Mouse (Mus musculus) heart, adult 2 months (tissue): Measurements from ENCODE around the gene Pcnx. TPM values are rescaled to one million over a fixed set of nuclear protein-coding genes. Genes with fewer than 3 reads are reported as not detected.

Experiments
- DNase-seq, 2 experiments: peaks; one replicate each; pipeline ENCODE4 v3.0.0; 2021
- H3K27ac ChIP-seq: fragments of 200-600 bp; 2 replicates; pipeline ENCODE4 v1.8.1; 2022
- H3K27me3 ChIP-seq: fragments of 200-500 bp; 2 replicates; pipeline ENCODE4 v1.6.1; 2012; ENCODE audit warnings: mild to moderate bottlenecking, low read length, inconsistent platforms, mixed read lengths; ENCODE audit not compliant: control insufficient read depth, insufficient read depth
- H3K36me3 ChIP-seq: fragments of 200-500 bp; 2 replicates; pipeline ENCODE4 v1.6.1; 2012; ENCODE audit warnings: low read length, inconsistent platforms; ENCODE audit not compliant: control insufficient read depth, insufficient read depth
- H3K4me1 ChIP-seq: fragments of 200-500 bp; 2 replicates; pipeline ENCODE4 v1.6.1; 2011; ENCODE audit warnings: low read length; ENCODE audit not compliant: control insufficient read depth, insufficient read depth
- H3K4me3 ChIP-seq: fragments of 200-600 bp; 2 replicates; pipeline ENCODE4 v1.8.1; 2022
- H3K79me2 ChIP-seq: fragments of 200-500 bp; replicated peaks from 2 replicates; pipeline ENCODE4 v1.6.1; 2012; ENCODE audit warnings: mild to moderate bottlenecking, inconsistent platforms, low read length, moderate library complexity, mixed read lengths; ENCODE audit not compliant: control insufficient read depth, insufficient read depth
- H3K9ac ChIP-seq: fragments of 200-500 bp; 2 replicates; pipeline ENCODE4 v1.6.1; 2012; ENCODE audit warnings: low read depth, mild to moderate bottlenecking, control low read depth, inconsistent platforms, low read length, mixed read lengths
- CTCF ChIP-seq: fragments of 200-600 bp; IDR thresholded peaks from 2 replicates; pipeline ENCODE4 v1.8.1; 2022; ENCODE audit warnings: antibody characterized with exemption, mild to moderate bottlenecking, moderate library complexity
- EP300 ChIP-seq: fragments of 200-500 bp; IDR thresholded peaks from 2 replicates; pipeline ENCODE4 v1.6.1; 2011; ENCODE audit warnings: low read depth, low read length, control low read depth; ENCODE audit not compliant: insufficient read depth
- POLR2A ChIP-seq: fragments of 200-500 bp; IDR thresholded peaks from 2 replicates; pipeline ENCODE4 v1.6.1; 2011; ENCODE audit warnings: mild to moderate bottlenecking, low read depth, low read length, control low read depth; ENCODE audit not compliant: insufficient read depth
- WGBS: fragments of 180-500 bp; shearing (Covaris S2); methylation state at CpG from one replicate; pipeline ENCODE4 v1.1.7; 2018; 5-methylcytosine and 5-hydroxymethylcytosine counted together
- intact Hi-C: fragments of 180-260 bp; cut with DNase I; formaldehyde crosslinking; loops from one replicate; pipeline ENCODE4 v1.15.1; 2025
- polyA plus RNA-seq: library from polyadenylated mRNA; depleted of rRNA; stranded (reverse); fragments of >200 nt; gene quantifications from 2 replicates; pipeline ENCODE4 v1.2.3, GENCODE M21; 2012
- total RNA-seq, 2 experiments: library from RNA; stranded (reverse); gene quantifications; 2 replicates each; pipeline ENCODE4 v1.2.3; 2021

Gene Pcnx
- total and polyA plus RNA-seq, 3 experiments, result 25.4 to 61.7 (median 58.3) TPM

- no peak for TF ChIP-seq POLR2A
- TF ChIP-seq EP300, result no peak
- no peak for TF ChIP-seq CTCF
- no peak overlapping the region for H3K9ac ChIP-seq
- peaks cover 7% of the 10 kb centered on the region; the same call in 1 of the 2 replicates for H3K79me2 ChIP-seq
- no peak overlapping the region for H3K4me3 ChIP-seq
- intact Hi-C loops, result no loop called here
- H3K27ac ChIP-seq, result no peak overlapping the region
- WGBS, result 94% methylated on average over 3 of the region's 3 CpGs
- H3K36me3 ChIP-seq, result peaks cover 20% of the 10 kb centered on the region
- peaks cover 7% of the 10 kb centered on the region for H3K4me1 ChIP-seq
- DNase-seq, result no peak
- H3K27me3 ChIP-seq, result no peaks in the 10 kb centered on the region
These were observed 20.3 kb downstream of the Pcnx start for GRCm38 (mm10) chr12:81880161-81880560.

GRCm38 (mm10) chr12:81883255-81884106, 23.7 kb downstream of the Pcnx start:
- H3K9ac ChIP-seq, result no peak overlapping the region
- TF ChIP-seq CTCF (no peak), POLR2A (no peak), EP300 (no peak)
- WGBS, result 54% methylated on average over 11 of the region's 11 CpGs
- DNase-seq, result no peak
- H3K27me3 ChIP-seq, result no peaks in the 10 kb centered on the region
- intact Hi-C loops, result no loop called here
- H3K27ac ChIP-seq, result no peak overlapping the region
- H3K4me1 ChIP-seq, result peaks cover 17% of the 10 kb centered on the region
- H3K79me2 ChIP-seq, result peaks cover 12% of the 10 kb centered on the region
- peaks cover 28% of the 10 kb centered on the region for H3K36me3 ChIP-seq
- no peak overlapping the region for H3K4me3 ChIP-seq

GRCm38 (mm10) chr12:81884107-81884398, 24.2 kb downstream of the Pcnx start:
- 69% methylated on average over 3 of the region's 3 CpGs for WGBS
- H3K27ac ChIP-seq, result no peak overlapping the region
- H3K27me3 ChIP-seq, result no peaks in the 10 kb centered on the region
- no peak for DNase-seq
- intact Hi-C loops, result no loop called here
- H3K9ac ChIP-seq, result no peak overlapping the region
- peaks cover 28% of the 10 kb centered on the region for H3K36me3 ChIP-seq
- H3K4me3 ChIP-seq, result no peak overlapping the region
- TF ChIP-seq EP300 (no peak), CTCF (no peak), POLR2A (no peak)
- H3K4me1 ChIP-seq, result peaks cover 17% of the 10 kb centered on the region
- peaks cover 14% of the 10 kb centered on the region for H3K79me2 ChIP-seq

- Histone ChIP-seq H3K79me2 (peaks cover 16% of the 10 kb centered on the region), H3K36me3 (peaks cover 22% of the 10 kb centered on the region), H3K27me3 (no peaks in the 10 kb centered on the region), H3K4me3 (no peak overlapping the region), H3K4me1 (peaks cover 17% of the 10 kb centered on the region), H3K27ac (no peak overlapping the region), H3K9ac (no peak overlapping the region)
- WGBS, result 73% methylated on average over 5 of the region's 5 CpGs
- intact Hi-C loops, result no loop called here
- no peak for DNase-seq
- TF ChIP-seq EP300 (no peak), POLR2A (no peak), CTCF (no peak)
These were observed 25.2 kb downstream of the Pcnx start for GRCm38 (mm10) chr12:81884983-81885382.

- TF ChIP-seq POLR2A (no peak), CTCF (no peak), EP300 (no peak)
These were observed 26.2 kb downstream of the Pcnx start for GRCm38 (mm10) chr12:81885982-81886381.

GRCm38 (mm10) chr12:81888954-81889353, 29.1 kb downstream of the Pcnx start:
- Histone ChIP-seq H3K4me1 (peaks cover 12% of the 10 kb centered on the region), H3K27ac (no peak overlapping the region), H3K4me3 (no peak overlapping the region), H3K36me3 (peaks cover 11% of the 10 kb centered on the region), H3K27me3 (no peaks in the 10 kb centered on the region), H3K79me2 (peaks cover 14% of the 10 kb centered on the region), H3K9ac (no peak overlapping the region)
- intact Hi-C loops, result no loop called here
- DNase-seq, result no peak
- 92% methylated on average over 5 of the region's 5 CpGs for WGBS
- no peak for TF ChIP-seq CTCF
- TF ChIP-seq EP300, result no peak
- no peak for TF ChIP-seq POLR2A

More at GRCm38 (mm10) chr12:81885982-81886381, 26.2 kb downstream of the Pcnx start:
- H3K4me1 ChIP-seq, result peaks cover 17% of the 10 kb centered on the region
- no peak for DNase-seq
- no peak overlapping the region for H3K4me3 ChIP-seq
- no peaks in the 10 kb centered on the region for H3K27me3 ChIP-seq
- H3K27ac ChIP-seq, result no peak overlapping the region
- H3K9ac ChIP-seq, result no peak overlapping the region
- 44% methylated on average over 4 of the region's 4 CpGs for WGBS
- peaks cover 17% of the 10 kb centered on the region for H3K36me3 ChIP-seq
- peaks cover 16% of the 10 kb centered on the region for H3K79me2 ChIP-seq
- intact Hi-C loops, result no loop called here
